Mouse (Mus musculus) kidney, postnatal 25 days (tissue): ENCODE results near the gene Syne1.
A peak's percentile ranks its signal among the peaks of the same experiment; 100 is the strongest.

Source experiments
- DNase-seq, 2 experiments: peaks; one replicate each; pipeline ENCODE4 v3.0.0; 2021; ENCODE audit warnings: mixed read lengths in 2 of 2

Gene Syne1

GRCm38 (mm10) chr10:5515330-5515729 is 36.0 kb downstream of the Syne1 start:
- DNase-seq, result no peak

GRCm38 (mm10) chr10:5514134-5514533 is 37.1 kb downstream of the Syne1 start:
- no peak for DNase-seq

- DNase-seq, result peak in 1 of 2 experiments; percentile 39
Observed at GRCm38 (mm10) chr10:5512285-5512684, 39.0 kb downstream of the Syne1 start.

- no peak for DNase-seq
Observed at GRCm38 (mm10) chr10:5511403-5511802, 39.9 kb downstream of the Syne1 start.

- no peak for DNase-seq
Observed at GRCm38 (mm10) chr10:5507478-5507877, 43.8 kb downstream of the Syne1 start.

- DNase-seq, result no peak
Observed at GRCm38 (mm10) chr10:5504761-5505160, 46.5 kb downstream of the Syne1 start.

- DNase-seq, result no peak
Observed at GRCm38 (mm10) chr10:5503909-5504308, 47.4 kb downstream of the Syne1 start.

GRCm38 (mm10) chr10:5499684-5500369 is 51.5 kb downstream of the Syne1 start:
- DNase-seq, result peak in 1 of 2 experiments; percentile 16

- DNase-seq, result no peak
Observed at GRCm38 (mm10) chr10:5497859-5498258, 53.4 kb downstream of the Syne1 start.

- no peak for DNase-seq
Observed at GRCm38 (mm10) chr10:5491050-5491449, 60.2 kb downstream of the Syne1 start.

GRCm38 (mm10) chr10:5490029-5490428 is 61.3 kb downstream of the Syne1 start:
- DNase-seq, result peak in 1 of 2 experiments; percentile 29

GRCm38 (mm10) chr10:5488097-5488496 is 63.2 kb downstream of the Syne1 start:
- no peak for DNase-seq

- DNase-seq, result peak; percentile 8 to 43
Observed at GRCm38 (mm10) chr10:5480552-5481550, 70.4 kb downstream of the Syne1 start.

- DNase-seq, result peak; percentile 40 to 62
Observed at GRCm38 (mm10) chr10:5480097-5480496, 71.2 kb downstream of the Syne1 start.

GRCm38 (mm10) chr10:5468638-5469037 is 82.6 kb downstream of the Syne1 start:
- no peak for DNase-seq

- DNase-seq, result no peak
Observed at GRCm38 (mm10) chr10:5453830-5454229, 97.5 kb downstream of the Syne1 start.

- no peak for DNase-seq
Observed at GRCm38 (mm10) chr10:5449944-5450343, 101.3 kb downstream of the Syne1 start.

- no peak for DNase-seq
Observed at GRCm38 (mm10) chr10:5447950-5448716, 103.1 kb downstream of the Syne1 start.

GRCm38 (mm10) chr10:5445313-5445712 is 106.0 kb downstream of the Syne1 start:
- DNase-seq, result no peak

GRCm38 (mm10) chr10:5443020-5443419 is 108.3 kb downstream of the Syne1 start:
- no peak for DNase-seq

GRCm38 (mm10) chr10:5439802-5440350 is 111.4 kb downstream of the Syne1 start:
- DNase-seq, result no peak

GRCm38 (mm10) chr10:5437766-5438165 is 113.5 kb downstream of the Syne1 start:
- no peak for DNase-seq

- DNase-seq, result no peak
Observed at GRCm38 (mm10) chr10:5423984-5424383, 127.3 kb downstream of the Syne1 start.
